Mouse (Mus musculus) brain, embryonic 14.5 days (tissue): ENCODE measurements around the gene BC035044.

Experiments
- CTCF ChIP-seq: fragments of 200-500 bp; IDR thresholded peaks from 2 replicates; pipeline ENCODE4 v1.5.1; 2012; ENCODE audit warnings: inconsistent platforms, mild to moderate bottlenecking, moderate library complexity, borderline replicate concordance; ENCODE audit not compliant: insufficient read depth, insufficient read length; ENCODE audit errors: extremely low read depth
- POLR2A ChIP-seq: fragments of 200-500 bp; IDR thresholded peaks from 2 replicates; pipeline ENCODE4 v1.6.1; 2012; ENCODE audit warnings: mild to moderate bottlenecking, inconsistent platforms, borderline replicate concordance; ENCODE audit not compliant: poor library complexity, insufficient read depth, insufficient read length, severe bottlenecking; ENCODE audit errors: extremely low read depth

DNA sequence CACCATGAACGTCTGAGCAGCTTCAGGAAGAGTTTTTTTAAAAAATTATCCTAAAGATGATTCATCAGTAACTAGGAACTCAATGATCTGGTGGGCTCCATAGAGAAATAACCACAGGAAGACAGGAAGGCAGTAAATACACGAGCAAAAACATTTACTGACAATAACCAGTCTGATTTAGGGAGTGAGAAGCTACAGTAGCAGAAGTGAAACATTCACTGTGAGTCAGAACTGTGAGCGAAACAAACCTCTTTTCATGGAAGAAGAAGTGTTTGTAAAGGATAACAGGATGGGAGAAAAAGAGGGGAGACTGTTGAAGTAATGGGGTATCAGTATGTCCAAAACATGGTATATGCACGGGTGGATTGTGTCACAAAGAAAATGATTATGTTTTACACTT is 61.1 kb downstream of the BC035044 start:
- TF ChIP-seq CTCF (no peak), POLR2A (no peak)
